Mouse (Mus musculus) forebrain, embryonic 12.5 days (tissue): ENCODE data around the gene Gps1. TPM values are rescaled to one million over a fixed set of nuclear protein-coding genes. Genes with fewer than 3 reads are reported as not detected.

Source experiments
- ATAC-seq: fragments of 200-750 bp; cut with Nextera tagmentation; 2 replicates; pipeline ENCODE4 v1.8.0; 2017; ENCODE audit warnings: moderate TSS enrichment; ENCODE audit not compliant: low FRiP score
- H3K27ac ChIP-seq: fragments of 300-500 bp; sonication (generic); 2 replicates; pipeline ENCODE4 v1.5.1; 2016; ENCODE audit warnings: mild to moderate bottlenecking
- H3K27me3 ChIP-seq: fragments of 300-500 bp; sonication (generic); 2 replicates; pipeline ENCODE4 v1.6.1; 2016; ENCODE audit warnings: mild to moderate bottlenecking
- H3K36me3 ChIP-seq: fragments of 300-500 bp; sonication (generic); replicated peaks from 2 replicates; pipeline ENCODE4 v1.6.1; 2016; ENCODE audit warnings: mild to moderate bottlenecking
- H3K4me1 ChIP-seq: fragments of 300-500 bp; sonication (generic); 2 replicates; pipeline ENCODE4 v1.6.1; 2016
- H3K4me2 ChIP-seq: fragments of 300-500 bp; sonication (generic); 2 replicates; pipeline ENCODE4 v1.6.1; 2016; ENCODE audit warnings: mild to moderate bottlenecking, moderate library complexity
- H3K4me3 ChIP-seq: fragments of 300-500 bp; sonication (generic); replicated peaks from 2 replicates; pipeline ENCODE4 v1.5.1; 2016; ENCODE audit warnings: mild to moderate bottlenecking
- H3K9ac ChIP-seq: fragments of 300-500 bp; sonication (generic); 2 replicates; pipeline ENCODE4 v1.6.1; 2016; ENCODE audit warnings: mild to moderate bottlenecking
- H3K9me3 ChIP-seq: fragments of 300-500 bp; sonication (generic); 2 replicates; pipeline ENCODE4 v1.6.1; 2016
- WGBS: fragments of 180-500 bp; shearing (Covaris S2); methylation state at CpG from one replicate; pipeline ENCODE4 v1.1.7; 2016; 5-methylcytosine and 5-hydroxymethylcytosine counted together
- polyA plus RNA-seq: library from polyadenylated mRNA; unstranded; fragments of >200 nt; fragmentation: Nextera tagmentation; extraction: Ambion mirVana; gene quantifications from 2 replicates; pipeline ENCODE4 v1.2.1, GENCODE M21; 2016

The Gps1 gene
- polyA plus RNA-seq, 1 experiment from 2014 or later = 247 TPM

DNA sequence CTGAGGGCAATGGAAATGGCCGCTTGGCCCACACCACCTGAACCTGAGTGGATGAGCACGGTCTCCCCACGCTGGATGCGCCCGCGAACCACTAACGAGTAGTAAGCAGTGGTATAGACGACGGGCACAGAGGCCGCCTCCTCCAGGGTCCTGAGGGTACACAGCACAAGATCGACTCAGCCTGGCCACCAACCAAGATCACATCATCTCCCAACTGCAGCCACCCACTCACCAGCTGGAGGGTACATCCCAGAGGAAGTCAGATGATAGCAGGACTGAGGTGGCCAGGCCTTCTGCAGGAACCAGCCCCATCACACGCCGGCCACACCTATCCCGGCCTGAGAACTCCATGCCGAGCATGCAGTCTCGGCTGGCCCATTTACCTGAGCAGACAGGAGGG, 28.0 kb downstream of the Gps1 start:
- no peaks in the 10 kb centered on the region for H3K27me3 ChIP-seq
- H3K36me3 ChIP-seq = peaks cover 100% of the 10 kb centered on the region
- no peak for ATAC-seq
- H3K4me2 ChIP-seq = no peak overlapping the region
- H3K9me3 ChIP-seq = no peaks in the 10 kb centered on the region
- no peaks in the 10 kb centered on the region for H3K4me1 ChIP-seq
- no peak overlapping the region for H3K9ac ChIP-seq
- 94% methylated on average over 16 of the region's 16 CpGs for WGBS
- H3K27ac ChIP-seq = no peak overlapping the region
- no peak overlapping the region for H3K4me3 ChIP-seq

- ATAC-seq = no peak
- H3K4me2 ChIP-seq = no peak overlapping the region
- 0 out of 2 replicates have a peak overlapping the region, but pooled peaks have one; percentile 29 for H3K9ac ChIP-seq
- no peak overlapping the region for H3K4me3 ChIP-seq
- H3K27ac ChIP-seq = no peak overlapping the region
- H3K9me3 ChIP-seq = no peaks in the 10 kb centered on the region
- 95% methylated on average over 6 of the region's 6 CpGs for WGBS
- peaks cover 100% of the 10 kb centered on the region for H3K36me3 ChIP-seq
- H3K27me3 ChIP-seq = no peaks in the 10 kb centered on the region
- H3K4me1 ChIP-seq = peaks cover 20% of the 10 kb centered on the region
Observed at GRCm38 (mm10) chr11:120817358-120817757, 33.3 kb downstream of the Gps1 start.

GRCm38 (mm10) chr11:120818251-120818650, 34.2 kb downstream of the Gps1 start:
- Histone ChIP-seq H3K9me3 (no peaks in the 10 kb centered on the region), H3K4me3 (no peak overlapping the region), H3K9ac (no peak overlapping the region), H3K4me1 (peaks cover 28% of the 10 kb centered on the region), H3K36me3 (peaks cover 91% of the 10 kb centered on the region), H3K4me2 (no peak overlapping the region), H3K27ac (no peak overlapping the region), H3K27me3 (no peaks in the 10 kb centered on the region)
- WGBS = 96% methylated on average over 13 of the region's 13 CpGs
- no peak for ATAC-seq

DNA sequence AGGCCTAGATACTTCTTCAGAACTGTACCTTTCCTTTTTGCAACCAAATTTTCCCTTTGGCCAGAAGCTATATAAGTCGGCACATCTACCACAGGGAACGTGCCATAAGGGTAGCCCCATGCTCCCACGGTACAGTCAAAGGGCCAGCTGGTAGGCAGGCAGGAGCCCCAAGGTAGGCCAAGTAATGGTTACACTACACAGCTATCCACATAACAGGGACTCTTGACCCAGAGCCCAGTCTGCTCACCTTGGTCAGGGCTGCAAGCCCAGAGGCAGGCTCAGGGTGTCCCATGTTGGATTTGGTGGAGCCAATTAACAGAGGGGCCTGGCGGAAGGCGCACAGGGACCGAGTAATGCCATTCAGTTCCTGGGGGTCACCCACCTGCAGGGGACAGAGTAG, 35.5 kb downstream of the Gps1 start:
- Histone ChIP-seq H3K9me3 (no peaks in the 10 kb centered on the region), H3K4me3 (no peak overlapping the region), H3K4me2 (no peak overlapping the region), H3K27me3 (no peaks in the 10 kb centered on the region), H3K36me3 (peaks cover 78% of the 10 kb centered on the region), H3K27ac (no peak overlapping the region), H3K9ac (no peak overlapping the region; the same call in 1 of the 2 replicates), H3K4me1 (peaks cover 28% of the 10 kb centered on the region)
- 97% methylated on average over 6 of the region's 6 CpGs for WGBS
- no peak for ATAC-seq

DNA sequence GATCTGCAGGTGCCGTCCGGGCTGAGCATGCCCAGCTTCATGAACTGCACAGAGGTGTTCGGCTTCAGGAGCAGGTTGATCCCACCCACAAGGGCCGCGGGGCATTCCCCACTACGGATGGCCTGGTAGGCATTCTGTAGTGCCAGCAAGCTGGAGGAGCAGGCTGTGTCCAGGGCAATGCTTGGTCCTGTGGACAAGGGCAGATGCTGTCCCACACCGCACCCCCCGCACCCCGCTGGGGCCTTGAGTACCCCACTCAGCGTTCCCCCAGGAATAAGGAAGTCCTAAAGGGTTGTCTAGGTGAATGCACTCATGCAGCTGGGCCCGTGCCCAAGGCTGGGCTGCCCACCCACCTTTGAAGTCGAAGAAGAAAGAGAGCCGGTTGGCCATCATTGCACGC, 36.5 kb downstream of the Gps1 start:
- H3K9me3 ChIP-seq = no peaks in the 10 kb centered on the region
- H3K36me3 ChIP-seq = peaks cover 68% of the 10 kb centered on the region
- ATAC-seq = no peak
- H3K4me3 ChIP-seq = no peak overlapping the region
- no peak overlapping the region for H3K9ac ChIP-seq
- no peaks in the 10 kb centered on the region for H3K27me3 ChIP-seq
- peaks cover 37% of the 10 kb centered on the region for H3K4me1 ChIP-seq
- no peak overlapping the region for H3K4me2 ChIP-seq
- WGBS = 91% methylated on average over 14 of the region's 14 CpGs
- no peak overlapping the region for H3K27ac ChIP-seq

DNA sequence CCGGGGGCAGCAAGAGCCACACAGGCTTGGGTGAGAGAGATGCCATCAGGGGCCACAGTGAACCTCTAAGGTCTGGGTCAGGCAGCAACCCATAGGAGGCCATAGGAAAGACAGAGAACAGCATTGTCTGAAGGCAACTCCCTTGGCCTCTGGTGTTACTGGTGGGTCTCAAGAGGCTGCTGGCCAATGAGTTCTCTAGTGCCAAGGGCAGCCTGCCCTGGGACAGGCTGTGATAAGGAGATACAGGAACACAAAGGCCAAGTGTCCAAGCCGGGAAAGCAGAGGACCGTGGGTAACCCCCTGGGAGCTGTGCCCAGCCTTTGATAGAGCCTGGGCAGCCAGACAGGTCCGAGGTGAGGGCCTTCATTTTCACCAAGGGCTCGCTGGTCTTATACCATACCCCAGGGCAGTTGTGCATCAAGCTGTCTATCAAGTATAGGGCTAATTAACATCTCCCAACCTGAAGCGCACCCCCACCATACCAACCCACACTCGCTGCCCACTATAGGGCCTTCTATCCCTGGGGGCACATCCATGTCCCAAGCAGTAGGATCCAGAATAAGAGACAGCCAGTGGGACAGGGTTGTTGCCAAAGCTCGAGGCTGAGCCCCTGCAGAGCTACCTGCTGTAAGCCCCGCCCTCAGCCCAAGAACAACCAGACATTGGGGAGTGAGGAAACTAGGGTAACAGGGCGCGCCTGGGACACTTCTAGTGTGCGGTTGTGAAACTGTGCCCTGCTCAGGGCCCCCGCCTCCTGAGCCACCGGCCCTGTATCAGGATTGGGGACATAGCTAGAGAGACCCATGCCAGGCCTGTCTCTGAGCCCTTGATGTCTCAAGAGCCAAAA, 37.2 kb downstream of the Gps1 start:
- Histone ChIP-seq H3K9ac (peak overlapping the region; percentile 96), H3K36me3 (peaks cover 61% of the 10 kb centered on the region), H3K9me3 (no peaks in the 10 kb centered on the region), H3K27me3 (no peaks in the 10 kb centered on the region), H3K4me2 (peak overlapping the region; percentile 98), H3K4me1 (peaks cover 44% of the 10 kb centered on the region), H3K4me3 (peak overlapping the region; percentile 90), H3K27ac (no peak overlapping the region)
- ATAC-seq = no peak
- WGBS = 89% methylated on average over 14 of the region's 14 CpGs

DNA sequence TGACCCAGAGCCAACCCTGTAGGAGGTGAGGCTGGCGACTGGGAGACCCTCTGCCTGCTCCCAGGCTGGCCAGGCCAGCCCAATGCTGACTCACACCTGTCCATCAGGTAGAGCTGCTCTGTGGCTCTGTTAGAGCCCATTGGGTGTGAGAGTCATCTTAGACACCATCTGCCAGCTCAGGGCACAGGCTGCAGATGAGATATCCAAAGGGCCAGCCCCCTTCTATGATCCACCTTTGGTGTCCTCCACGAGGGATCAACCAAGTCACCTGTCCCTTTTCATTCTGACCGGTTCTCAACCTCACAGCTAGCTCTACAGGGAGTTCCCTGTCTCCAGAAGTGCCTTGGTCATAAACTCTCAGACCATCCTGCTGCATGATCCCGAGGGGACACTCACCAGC, 38.2 kb downstream of the Gps1 start:
- peak overlapping the region; percentile 90 for H3K4me3 ChIP-seq
- H3K9me3 ChIP-seq = no peaks in the 10 kb centered on the region
- peak overlapping the region; percentile 98 for H3K4me2 ChIP-seq
- peaks cover 51% of the 10 kb centered on the region for H3K4me1 ChIP-seq
- no peaks in the 10 kb centered on the region for H3K27me3 ChIP-seq
- no peak for ATAC-seq
- H3K27ac ChIP-seq = no peak overlapping the region
- H3K9ac ChIP-seq = peak overlapping the region; percentile 96
- H3K36me3 ChIP-seq = peaks cover 51% of the 10 kb centered on the region
- WGBS = 68% methylated on average over 4 of the region's 4 CpGs

DNA sequence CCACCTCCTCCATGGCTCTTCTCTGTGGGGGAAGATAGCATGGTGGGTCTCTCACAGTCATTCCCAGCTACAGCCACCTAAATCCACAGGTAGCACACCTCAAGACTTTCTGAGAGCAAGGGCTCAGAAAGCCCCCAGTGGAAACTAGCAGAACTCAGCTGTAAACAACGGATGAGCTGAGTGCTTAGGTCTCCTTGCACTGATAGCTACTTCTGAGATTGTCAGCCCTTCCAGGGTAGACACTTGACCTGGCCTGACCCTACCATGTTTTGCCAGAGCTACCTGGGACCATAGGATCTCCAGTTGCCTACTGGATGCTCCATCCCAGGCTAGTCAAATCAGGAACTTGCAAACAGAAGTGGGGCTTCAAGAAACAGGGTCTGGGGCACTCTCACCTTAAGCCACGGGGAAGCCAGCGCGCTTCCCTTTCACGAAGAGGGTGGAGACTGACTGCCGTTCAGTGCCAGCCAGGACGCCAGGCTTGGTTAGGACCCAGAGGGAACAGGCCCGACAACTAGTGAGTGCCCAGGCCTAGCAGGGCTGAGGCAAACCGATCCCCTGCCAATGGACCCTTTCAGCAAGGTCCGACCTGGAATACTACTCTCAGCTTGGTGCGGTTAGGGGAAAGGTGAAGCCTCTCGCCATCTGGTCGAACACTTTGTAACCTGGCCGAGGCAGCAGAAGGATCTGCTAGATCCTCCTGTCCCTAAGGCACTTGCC, 38.9 kb downstream of the Gps1 start:
- peak overlapping the region; percentile 98 for H3K4me2 ChIP-seq
- H3K4me1 ChIP-seq = peaks cover 51% of the 10 kb centered on the region
- peak overlapping the region; percentile 96 for H3K9ac ChIP-seq
- H3K9me3 ChIP-seq = no peaks in the 10 kb centered on the region
- WGBS = 1% methylated on average over 14 of the region's 14 CpGs
- peaks cover 44% of the 10 kb centered on the region for H3K36me3 ChIP-seq
- no peaks in the 10 kb centered on the region for H3K27me3 ChIP-seq
- ATAC-seq = no peak
- peak overlapping the region; percentile 99 for H3K27ac ChIP-seq
- peak overlapping the region; percentile 90 for H3K4me3 ChIP-seq

- 0% methylated on average over 38 of the region's 40 CpGs for WGBS
- H3K27me3 ChIP-seq = no peaks in the 10 kb centered on the region
- H3K27ac ChIP-seq = peak overlapping the region; percentile 99
- H3K4me1 ChIP-seq = peaks cover 51% of the 10 kb centered on the region
- H3K36me3 ChIP-seq = peaks cover 38% of the 10 kb centered on the region
- no peaks in the 10 kb centered on the region for H3K9me3 ChIP-seq
- peak overlapping the region; percentile 98 for H3K4me2 ChIP-seq
- ATAC-seq = peak; percentile 63
- H3K9ac ChIP-seq = peak overlapping the region; percentile 96
- peak overlapping the region; percentile 90 for H3K4me3 ChIP-seq
Observed at GRCm38 (mm10) chr11:120823551-120823947, 39.5 kb downstream of the Gps1 start.

- Histone ChIP-seq H3K9ac (peak within 1 kb of the TSS; percentile 96), H3K36me3 (peaks cover 32% of the 10 kb centered on the region), H3K27me3 (no peaks in the 10 kb centered on the region), H3K4me3 (peak within 1 kb of the TSS; percentile 90), H3K9me3 (no peaks in the 10 kb centered on the region), H3K4me2 (peak within 1 kb of the TSS; percentile 98), H3K27ac (peak within 1 kb of the TSS; percentile 99), H3K4me1 (peaks cover 51% of the 10 kb centered on the region)
- under 1% methylated on average over 109 of the region's 109 CpGs for WGBS
- ATAC-seq = peak; percentile 90
Observed at GRCm38 (mm10) chr11:120823956-120824786, 40.1 kb downstream of the Gps1 start, which contains the start of gene Fasn. Gene Fasn, minus strand, starts transcription at chr11:120824547.

GRCm38 (mm10) chr11:120824787-120825288, 40.8 kb downstream of the Gps1 start:
- Histone ChIP-seq H3K36me3 (peaks cover 25% of the 10 kb centered on the region), H3K27me3 (no peaks in the 10 kb centered on the region), H3K9me3 (no peaks in the 10 kb centered on the region), H3K9ac (peak overlapping the region; percentile 96), H3K4me3 (peak overlapping the region; percentile 90), H3K4me1 (peaks cover 51% of the 10 kb centered on the region), H3K4me2 (peak overlapping the region; percentile 98), H3K27ac (peak overlapping the region; percentile 99)
- WGBS = under 1% methylated on average over 21 of the region's 21 CpGs
- ATAC-seq = peak; percentile 22
